Mouse (Mus musculus): ENCODE results near the gene Rest. TPM values are rescaled to one million over a fixed set of nuclear protein-coding genes. Genes with fewer than 3 reads are reported as not detected.
A peak's percentile ranks its signal among the peaks of the same experiment; 100 is the strongest.

Gene Rest
- polyA plus RNA-seq, 1 experiment from 2014 or later: 13.0 TPM

GRCm38 (mm10) chr5:77273151-77273550 is 7.9 kb downstream of the Rest start:
- Histone ChIP-seq H3K79me2 (ENCODE audit: inconsistent target) (peaks cover 98% of the 10 kb centered on the region), H3K36me3 (ENCODE audit: inconsistent target) (peaks cover 41% of the 10 kb centered on the region), H3K27ac (no peak overlapping the region), H3K4me3 (ENCODE audit: inconsistent target) (no peak overlapping the region)
- WGBS (ENCODE audit: missing documents): 57% methylated on average over 7 of the region's 7 CpGs

DNA sequence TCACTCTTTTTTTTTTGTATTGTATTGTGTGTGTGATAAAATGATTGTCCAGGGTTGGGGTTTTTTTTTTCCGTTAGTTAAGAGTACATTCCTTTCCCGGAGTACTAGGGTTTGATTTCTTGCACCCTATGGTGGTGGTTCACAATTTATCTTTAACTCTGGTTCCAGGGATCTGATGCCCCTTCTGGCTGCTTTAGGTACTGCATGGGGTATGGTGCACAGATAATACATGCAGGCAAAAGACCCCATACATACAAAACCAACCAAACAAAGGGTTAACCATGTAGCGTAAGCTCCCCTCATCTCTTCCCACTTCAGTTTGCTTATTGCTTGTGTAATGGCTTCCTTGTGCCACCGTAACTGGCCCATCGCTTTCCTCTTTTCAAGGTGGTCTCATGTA is 10.7 kb downstream of the Rest start:
- peaks cover 87% of the 10 kb centered on the region for H3K79me2 ChIP-seq (ENCODE audit: inconsistent target)
- 95% methylated on average over 5 of the region's 5 CpGs for WGBS (ENCODE audit: missing documents)
- H3K4me3 ChIP-seq (ENCODE audit: inconsistent target): no peak overlapping the region
- H3K36me3 ChIP-seq (ENCODE audit: inconsistent target): peaks cover 47% of the 10 kb centered on the region
- no peak overlapping the region for H3K27ac ChIP-seq

DNA sequence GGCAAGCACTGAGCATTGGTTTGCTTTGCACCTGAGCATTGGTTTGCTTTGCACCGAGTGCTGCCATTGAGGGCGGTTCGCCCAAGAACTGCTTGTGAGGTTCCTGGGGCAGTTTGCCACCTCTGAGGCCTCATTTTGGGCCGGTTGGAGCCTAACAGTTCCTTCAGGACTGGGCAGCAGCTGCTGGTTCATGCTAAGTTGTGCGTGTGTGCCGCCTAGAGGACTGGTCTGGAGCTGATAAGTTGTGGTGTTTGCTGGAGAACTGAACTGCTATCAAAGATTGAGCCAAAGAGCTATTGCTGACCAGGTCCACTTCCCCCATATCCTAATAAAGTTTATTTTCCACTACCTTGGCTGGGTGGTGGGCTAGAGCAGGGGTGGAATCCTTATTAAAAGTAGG is 11.9 kb downstream of the Rest start:
- Histone ChIP-seq H3K27ac (no peak overlapping the region), H3K4me3 (ENCODE audit: inconsistent target) (no peak overlapping the region), H3K36me3 (ENCODE audit: inconsistent target) (peaks cover 57% of the 10 kb centered on the region), H3K79me2 (ENCODE audit: inconsistent target) (peaks cover 79% of the 10 kb centered on the region)
- WGBS (ENCODE audit: missing documents): 93% methylated on average over 6 of the region's 6 CpGs

- no peak overlapping the region for H3K4me3 ChIP-seq (ENCODE audit: inconsistent target)
- peaks cover 61% of the 10 kb centered on the region; the same call in 1 of the 2 replicates for H3K79me2 ChIP-seq (ENCODE audit: inconsistent target)
- WGBS (ENCODE audit: missing documents): 93% methylated on average over 14 of the region's 20 CpGs
- H3K27ac ChIP-seq: no peak overlapping the region
- peaks cover 65% of the 10 kb centered on the region for H3K36me3 ChIP-seq (ENCODE audit: inconsistent target)
Measured at GRCm38 (mm10) chr5:77281518-77282174, 16.4 kb downstream of the Rest start.

DNA sequence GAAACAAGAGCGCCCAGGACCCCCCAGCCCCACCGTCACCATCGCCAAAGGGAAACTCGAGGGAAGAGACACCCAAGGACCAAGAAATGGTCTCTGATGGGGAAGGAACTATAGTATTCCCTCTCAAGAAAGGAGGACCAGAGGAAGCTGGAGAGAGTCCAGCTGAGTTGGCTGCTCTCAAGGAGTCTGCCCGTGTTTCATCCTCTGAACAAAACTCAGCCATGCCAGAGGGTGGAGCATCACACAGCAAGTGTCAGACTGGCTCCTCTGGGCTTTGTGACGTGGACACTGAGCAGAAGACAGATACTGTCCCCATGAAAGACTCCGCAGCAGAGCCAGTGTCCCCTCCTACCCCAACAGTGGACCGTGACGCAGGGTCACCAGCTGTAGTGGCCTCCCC is 17.0 kb downstream of the Rest start:
- Histone ChIP-seq H3K27ac (no peak overlapping the region), H3K36me3 (ENCODE audit: inconsistent target) (peaks cover 61% of the 10 kb centered on the region), H3K4me3 (ENCODE audit: inconsistent target) (no peak overlapping the region), H3K79me2 (ENCODE audit: inconsistent target) (peaks cover 56% of the 10 kb centered on the region; the same call in 1 of the 2 replicates)
- 89% methylated on average over 9 of the region's 9 CpGs for WGBS (ENCODE audit: missing documents)

DNA sequence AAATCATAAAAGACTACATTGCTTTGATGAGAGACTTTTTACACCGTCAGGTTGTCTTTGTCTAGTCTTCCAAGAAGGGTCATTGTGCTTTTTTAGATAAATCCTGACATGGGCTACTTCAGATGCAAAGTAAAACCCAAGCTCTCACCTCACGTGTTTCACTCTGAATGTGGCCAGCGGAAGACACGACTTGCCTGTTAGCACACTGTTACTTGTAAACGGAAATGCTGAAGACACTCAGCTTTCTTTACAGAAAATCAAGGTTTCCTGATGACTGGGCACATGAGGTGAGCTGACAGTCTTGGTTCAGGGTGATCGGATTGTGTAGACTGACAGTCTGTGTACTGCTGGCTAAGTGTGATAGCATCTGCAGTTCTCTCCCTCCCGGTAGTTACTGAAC is 20.4 kb downstream of the Rest start:
- Histone ChIP-seq H3K36me3 (ENCODE audit: inconsistent target) (peaks cover 39% of the 10 kb centered on the region), H3K27ac (no peak overlapping the region), H3K4me3 (ENCODE audit: inconsistent target) (no peak overlapping the region), H3K79me2 (ENCODE audit: inconsistent target) (peaks cover 30% of the 10 kb centered on the region; the same call in 1 of the 2 replicates)
- WGBS (ENCODE audit: missing documents): 91% methylated on average over 7 of the region's 7 CpGs

DNA sequence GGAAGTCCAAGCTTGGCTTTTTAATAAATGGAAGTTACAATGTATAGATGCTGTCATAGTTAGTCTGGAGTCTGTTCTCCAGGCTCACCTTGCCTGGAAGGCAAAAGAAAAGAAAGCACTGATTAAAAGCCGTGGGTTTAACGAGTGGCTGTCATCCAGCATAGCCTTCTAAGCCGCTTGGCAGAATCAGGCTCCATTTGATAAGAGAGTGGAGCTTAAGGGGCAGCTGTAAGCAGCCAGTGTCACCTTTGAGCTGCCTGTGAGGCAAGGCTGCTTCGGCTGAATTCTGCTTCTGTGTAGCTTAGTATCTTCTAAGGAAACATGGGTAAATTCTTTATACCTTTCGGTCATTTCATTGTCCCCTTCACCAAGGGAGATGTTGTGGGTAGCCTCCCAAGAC is 21.6 kb downstream of the Rest start:
- Histone ChIP-seq H3K36me3 (ENCODE audit: inconsistent target) (peaks cover 29% of the 10 kb centered on the region; the same call in 1 of the 2 replicates), H3K4me3 (ENCODE audit: inconsistent target) (no peak overlapping the region), H3K27ac (0 out of 2 replicates have a peak overlapping the region, but pooled peaks have one; percentile 4), H3K79me2 (ENCODE audit: inconsistent target) (peaks cover 28% of the 10 kb centered on the region; the same call in 1 of the 2 replicates)
- 95% methylated on average over 5 of the region's 5 CpGs for WGBS (ENCODE audit: missing documents)

GRCm38 (mm10) chr5:77287901-77288300 is 22.6 kb downstream of the Rest start:
- no peak overlapping the region for H3K4me3 ChIP-seq (ENCODE audit: inconsistent target)
- peaks cover 19% of the 10 kb centered on the region; the same call in 1 of the 2 replicates for H3K79me2 ChIP-seq (ENCODE audit: inconsistent target)
- whole genome bisulfite sequencing (ENCODE audit: missing documents): 93% methylated on average over 6 of the region's 6 CpGs
- H3K36me3 ChIP-seq (ENCODE audit: inconsistent target): peaks cover 19% of the 10 kb centered on the region; the same call in 1 of the 2 replicates
- no peak overlapping the region for H3K27ac ChIP-seq

DNA sequence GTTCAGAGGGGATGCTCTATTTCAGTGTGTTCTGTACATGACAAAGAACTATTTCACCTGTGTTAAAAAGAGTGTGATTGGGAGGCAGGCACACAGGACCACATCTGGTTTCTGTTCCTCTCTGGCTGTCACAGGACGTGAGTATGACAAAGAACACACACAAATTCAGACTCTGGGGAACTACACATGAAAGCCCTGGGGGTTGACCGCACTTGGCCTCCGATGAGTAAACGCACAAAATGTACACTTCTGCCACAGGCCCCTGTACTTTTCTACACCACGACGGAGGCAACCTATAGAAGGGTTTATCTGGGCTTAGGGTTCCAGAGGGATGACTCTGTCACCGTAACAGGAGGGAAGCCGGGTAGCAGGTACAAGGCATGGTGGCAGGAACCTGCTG is 24.4 kb downstream of the Rest start:
- WGBS (ENCODE audit: missing documents): 65% methylated on average over 8 of the region's 8 CpGs
- Histone ChIP-seq H3K36me3 (ENCODE audit: inconsistent target) (peaks cover 2% of the 10 kb centered on the region; the same call in 1 of the 2 replicates), H3K79me2 (ENCODE audit: inconsistent target) (peaks cover 2% of the 10 kb centered on the region; the same call in 1 of the 2 replicates), H3K4me3 (ENCODE audit: inconsistent target) (no peak overlapping the region), H3K27ac (no peak overlapping the region)

DNA sequence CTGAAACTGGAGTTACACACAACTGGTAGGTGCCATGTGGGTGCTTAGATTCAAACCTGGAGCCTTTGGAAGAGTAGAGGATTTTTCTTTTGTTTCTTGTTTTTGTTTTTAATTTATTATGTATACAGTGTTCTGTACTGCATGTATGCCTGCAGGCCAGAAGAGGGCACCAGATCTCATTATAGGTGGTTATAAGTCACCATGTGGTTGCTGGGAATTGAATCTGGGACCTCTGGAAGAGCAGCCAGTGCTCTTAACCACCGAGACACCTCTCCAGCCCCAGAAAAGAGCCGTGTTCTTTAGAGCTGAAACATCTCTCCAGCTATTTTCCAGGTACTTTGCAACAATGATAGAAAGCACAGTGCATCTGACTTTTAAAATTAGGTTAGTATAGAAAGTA is 25.3 kb downstream of the Rest start:
- Histone ChIP-seq H3K4me3 (ENCODE audit: inconsistent target) (no peak overlapping the region), H3K79me2 (ENCODE audit: inconsistent target) (no peaks in the 10 kb centered on the region), H3K27ac (no peak overlapping the region), H3K36me3 (ENCODE audit: inconsistent target) (no peaks in the 10 kb centered on the region)
- 100% methylated on average over 2 of the region's 2 CpGs for WGBS (ENCODE audit: missing documents)

DNA sequence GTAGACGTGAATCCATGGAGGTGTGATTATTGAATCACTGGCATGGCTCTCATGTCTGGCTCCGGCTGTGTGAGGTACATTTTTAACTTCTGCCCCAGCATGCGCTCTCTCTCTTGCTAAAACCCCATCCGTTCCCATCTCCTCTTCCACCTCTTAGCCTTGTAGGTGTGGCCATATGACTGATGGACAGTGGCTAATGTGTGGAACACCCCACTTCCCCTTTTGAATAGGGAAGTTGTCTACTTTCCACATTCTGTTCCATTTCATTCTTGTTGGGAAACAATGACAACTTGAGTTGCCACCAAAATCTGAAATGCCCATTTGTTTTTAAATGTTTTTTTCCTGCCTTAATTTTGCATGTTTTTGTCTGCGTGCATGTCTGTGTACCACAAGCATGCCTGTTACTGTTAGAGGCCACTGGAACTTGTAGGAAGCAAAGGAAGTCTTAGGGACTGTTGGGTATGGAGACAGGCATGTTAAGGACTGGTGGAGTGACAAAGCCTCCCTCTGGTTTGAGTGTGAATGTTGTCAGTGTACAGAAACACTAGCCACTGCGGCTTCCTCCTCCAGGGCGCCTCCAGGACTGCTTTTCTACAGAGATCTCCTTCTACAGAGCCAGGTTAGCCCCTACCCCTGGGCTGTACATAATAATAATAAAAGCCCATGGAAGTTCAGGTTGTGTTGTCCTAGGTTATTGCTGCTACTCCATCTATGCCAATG is 27.7 kb downstream of the Rest start:
- Histone ChIP-seq H3K4me3 (ENCODE audit: inconsistent target) (no peak overlapping the region), H3K27ac (peak overlapping the region; percentile 68), H3K79me2 (ENCODE audit: inconsistent target) (no peaks in the 10 kb centered on the region), H3K36me3 (ENCODE audit: inconsistent target) (peaks cover 1% of the 10 kb centered on the region; the same call in 1 of the 2 replicates)
- 27% methylated on average over 7 of the region's 7 CpGs for WGBS (ENCODE audit: missing documents)

- 65% methylated on average over 2 of the region's 2 CpGs for WGBS (ENCODE audit: missing documents)
- Histone ChIP-seq H3K36me3 (ENCODE audit: inconsistent target) (peaks cover 10% of the 10 kb centered on the region; the same call in 1 of the 2 replicates), H3K4me3 (ENCODE audit: inconsistent target) (no peak overlapping the region), H3K79me2 (ENCODE audit: inconsistent target) (no peaks in the 10 kb centered on the region), H3K27ac (no peak overlapping the region)
Measured at GRCm38 (mm10) chr5:77299486-77299885, 34.2 kb downstream of the Rest start.

GRCm38 (mm10) chr5:77301296-77301903 is 36.1 kb downstream of the Rest start:
- Histone ChIP-seq H3K4me3 (ENCODE audit: inconsistent target) (no peak overlapping the region), H3K27ac (no peak overlapping the region), H3K79me2 (ENCODE audit: inconsistent target) (no peaks in the 10 kb centered on the region), H3K36me3 (ENCODE audit: inconsistent target) (peaks cover 17% of the 10 kb centered on the region; the same call in 1 of the 2 replicates)
- WGBS (ENCODE audit: missing documents): 97% methylated on average over 5 of the region's 6 CpGs

DNA sequence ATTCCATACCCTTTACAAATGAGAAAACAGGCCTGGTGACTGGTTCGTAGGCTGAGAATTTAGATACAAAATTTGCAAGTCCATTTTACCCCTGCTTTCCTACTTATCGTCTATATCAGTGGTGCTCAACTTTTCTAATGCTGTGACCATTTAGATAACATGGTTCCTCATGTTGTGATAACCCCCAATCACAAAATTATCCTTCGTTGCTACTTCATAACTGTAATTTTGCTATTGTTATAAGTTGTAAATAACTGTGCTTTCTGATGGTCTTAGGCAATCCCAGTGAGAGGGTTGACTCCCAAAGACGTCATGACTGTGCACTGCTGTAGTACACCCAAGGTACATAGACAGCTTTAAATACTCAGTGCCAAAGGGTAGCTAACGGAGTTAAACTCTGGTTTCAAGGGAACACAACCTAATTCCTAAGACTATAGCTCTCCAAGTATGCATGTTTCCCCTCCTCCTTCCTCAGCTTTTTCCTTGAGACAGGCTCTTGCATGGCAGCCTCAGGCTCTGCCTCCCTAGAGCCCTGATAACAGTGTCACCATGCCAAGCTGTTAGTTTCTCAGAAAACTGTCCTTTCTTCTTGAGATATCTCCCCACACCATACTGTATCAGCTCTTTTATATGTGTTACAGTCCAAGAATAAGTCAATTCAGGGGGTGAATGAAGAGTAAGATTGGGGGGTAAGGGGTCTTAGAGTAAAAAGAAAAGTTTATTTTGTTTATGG is 42.7 kb downstream of the Rest start:
- H3K4me3 ChIP-seq (ENCODE audit: inconsistent target): no peak overlapping the region
- H3K36me3 ChIP-seq (ENCODE audit: inconsistent target): peaks cover 9% of the 10 kb centered on the region; the same call in 1 of the 2 replicates
- peaks cover 43% of the 10 kb centered on the region for H3K79me2 ChIP-seq (ENCODE audit: inconsistent target)
- 93% methylated on average over 5 of the region's 5 CpGs for WGBS (ENCODE audit: missing documents)
- no peak overlapping the region for H3K27ac ChIP-seq
